Mouse (Mus musculus) cerebellum, postnatal 25 days (tissue): ENCODE measurements around the gene Lrrc23.

Experiments used
- DNase-seq, 2 experiments: peaks; one replicate each; pipeline ENCODE4 v3.0.0; 2021; ENCODE audit warnings: mixed read lengths in 2 of 2

Gene Lrrc23

GRCm38 (mm10) chr6:124740888-124741761, 38.4 kb downstream of the Lrrc23 start, which contains the start of gene Grcc10:
Gene Grcc10, minus strand, starts transcription at chr6:124741374.
- DNase-seq = peak; percentile 88 to 89

GRCm38 (mm10) chr6:124740211-124740887, 39.2 kb downstream of the Lrrc23 start:
- peak in 1 of 2 experiments; percentile 66 for DNase-seq

GRCm38 (mm10) chr6:124739231-124739796, 40.2 kb downstream of the Lrrc23 start:
- no peak for DNase-seq

GRCm38 (mm10) chr6:124738511-124739023, 41.0 kb downstream of the Lrrc23 start, which contains the start of gene Ptpn6:
Gene Ptpn6, minus strand, starts transcription at chr6:124738714.
- DNase-seq = no peak

- no peak for DNase-seq
These were observed 42.5 kb downstream of the Lrrc23 start for GRCm38 (mm10) chr6:124737040-124737439.

- DNase-seq = no peak
These were observed 45.1 kb downstream of the Lrrc23 start for GRCm38 (mm10) chr6:124734417-124734816.

- no peak for DNase-seq
These were observed 46.8 kb downstream of the Lrrc23 start for GRCm38 (mm10) chr6:124732476-124733370.

GRCm38 (mm10) chr6:124731038-124731437, 48.5 kb downstream of the Lrrc23 start:
- no peak for DNase-seq

GRCm38 (mm10) chr6:124729850-124730705, 49.4 kb downstream of the Lrrc23 start:
- DNase-seq = no peak

GRCm38 (mm10) chr6:124728621-124729020, 50.9 kb downstream of the Lrrc23 start:
- DNase-seq = no peak

- DNase-seq = no peak
These were observed 55.1 kb downstream of the Lrrc23 start for GRCm38 (mm10) chr6:124724472-124724871.

- no peak for DNase-seq
These were observed 56.0 kb downstream of the Lrrc23 start for GRCm38 (mm10) chr6:124723541-124723940.

GRCm38 (mm10) chr6:124722876-124723473, 56.6 kb downstream of the Lrrc23 start:
- no peak for DNase-seq

GRCm38 (mm10) chr6:124720904-124721303, 58.6 kb downstream of the Lrrc23 start:
- DNase-seq = no peak
